ENCODE assay signal across 8 mouse cellular contexts in the genomic region with DNA sequence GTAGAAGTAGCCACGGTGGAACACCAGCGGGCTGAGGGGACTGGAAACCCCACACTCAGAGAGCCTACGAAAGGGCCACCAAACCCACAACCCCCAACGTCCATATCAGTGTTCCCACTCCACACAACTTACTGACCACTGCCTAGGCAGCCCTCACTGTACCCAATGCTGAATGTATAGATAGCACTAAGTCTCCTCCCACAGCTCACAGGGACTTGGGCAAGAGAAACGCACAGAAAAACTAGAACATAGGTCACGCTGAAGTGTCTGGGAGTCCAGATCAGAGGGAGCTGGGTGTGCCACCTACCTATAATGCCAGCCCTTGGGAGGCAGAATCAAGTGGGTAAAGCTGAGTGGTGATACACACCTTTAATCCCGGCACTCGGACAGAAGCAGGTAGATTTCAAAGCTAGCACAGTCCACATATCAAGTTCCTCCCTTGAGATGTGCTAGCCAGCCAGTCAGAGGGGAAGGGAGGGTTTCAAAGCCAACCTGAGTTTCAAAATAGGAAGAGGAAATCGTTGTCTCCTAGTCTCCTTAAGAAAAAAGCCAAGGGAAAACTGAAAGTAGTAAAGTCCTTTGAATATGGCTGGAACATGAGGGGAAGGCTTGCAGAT. TPM values are rescaled to one million over a fixed set of nuclear protein-coding genes. Genes with fewer than 3 reads are reported as not detected.
A peak's percentile ranks its signal among the peaks of the same experiment; 100 is the strongest.
DNase-seq lines count a peak whose midpoint lies in the region; ATAC-seq and TF ChIP-seq lines count a peak whose summit lies in the region.

No protein-coding gene starts in this region.

- peak overlapping the region; percentile 98 for H3K4me2 ChIP-seq in heart, embryonic 13.5 days
- H3K4me2 ChIP-seq in forebrain, embryonic 13.5 days = peak overlapping the region; percentile 81
- H3K4me2 ChIP-seq in limb, embryonic 15.5 days = 0 out of 2 replicates have a peak overlapping the region, but pooled peaks have one; percentile 7
- H3K4me2 ChIP-seq in midbrain, postnatal 0 days (ENCODE audit: low read depth, low read length, poor library complexity, severe bottlenecking) = peak overlapping the region; percentile 73

- H3K27me3 ChIP-seq in heart, embryonic 13.5 days (replicated peaks) = no peaks in the 10 kb centered on the region
- no peaks in the 10 kb centered on the region for H3K27me3 ChIP-seq in forebrain, embryonic 13.5 days
- H3K27me3 ChIP-seq in limb, embryonic 15.5 days = no peaks in the 10 kb centered on the region
- no peaks in the 10 kb centered on the region for H3K27me3 ChIP-seq in midbrain, postnatal 0 days (ENCODE audit: insufficient read depth, low read length)

- ATAC-seq in heart, embryonic 13.5 days (ENCODE audit: extremely low read depth, insufficient number of reproducible peaks, low FRiP score, low TSS enrichment) = no peak
- ATAC-seq in forebrain, embryonic 13.5 days = no peak
- no peak for ATAC-seq in limb, embryonic 15.5 days (ENCODE audit: insufficient number of reproducible peaks, low FRiP score, low TSS enrichment, low read depth)
- ATAC-seq in midbrain, postnatal 0 days (ENCODE audit: low FRiP score) = no peak
- ATAC-seq in inflammation-experienced regulatory T-cells, adult 6 months = no peak

- 60% methylated on average over 9 of the region's 9 CpGs for WGBS in heart, embryonic 13.5 days
- 89% methylated on average over 9 of the region's 9 CpGs for WGBS in forebrain, embryonic 13.5 days
- WGBS in limb, embryonic 15.5 days = 78% methylated on average over 9 of the region's 9 CpGs
- 89% methylated on average over 9 of the region's 9 CpGs for WGBS in midbrain, postnatal 0 days

- H3K27ac ChIP-seq in heart, embryonic 13.5 days (replicated peaks) = no peak overlapping the region
- H3K27ac ChIP-seq in forebrain, embryonic 13.5 days = no peak overlapping the region
- no peak overlapping the region for H3K27ac ChIP-seq in limb, embryonic 15.5 days
- H3K27ac ChIP-seq in midbrain, postnatal 0 days (ENCODE audit: low read depth, low read length) = no peak overlapping the region

- H3K9ac ChIP-seq in heart, embryonic 13.5 days = peak overlapping the region; percentile 87; the same call in 1 of the 2 replicates
- H3K9ac ChIP-seq in forebrain, embryonic 13.5 days = peak overlapping the region; percentile 80
- no peak overlapping the region for H3K9ac ChIP-seq in limb, embryonic 15.5 days
- H3K9ac ChIP-seq in midbrain, postnatal 0 days (replicated peaks; ENCODE audit: low read length, poor library complexity, severe bottlenecking) = no peak overlapping the region

- H3K36me3 ChIP-seq in heart, embryonic 13.5 days = peaks cover 3% of the 10 kb centered on the region; the same call in 1 of the 2 replicates
- peaks cover 16% of the 10 kb centered on the region; the same call in 1 of the 2 replicates for H3K36me3 ChIP-seq in forebrain, embryonic 13.5 days (ENCODE audit: poor library complexity, severe bottlenecking)
- H3K36me3 ChIP-seq in limb, embryonic 15.5 days = no peaks in the 10 kb centered on the region
- 0 out of 2 replicates have a peak, but pooled peaks cover 3% of the 10 kb centered on the region for H3K36me3 ChIP-seq in midbrain, postnatal 0 days (ENCODE audit: insufficient read depth, low read length)

- peak overlapping the region; percentile 80 for H3K4me3 ChIP-seq in heart, embryonic 13.5 days
- H3K4me3 ChIP-seq in forebrain, embryonic 13.5 days = peak overlapping the region; percentile 17; the same call in 1 of the 2 replicates
- no peak overlapping the region for H3K4me3 ChIP-seq in limb, embryonic 15.5 days
- H3K4me3 ChIP-seq in midbrain, postnatal 0 days (ENCODE audit: low read depth, low read length) = no peak overlapping the region; the same call in 1 of the 2 replicates

- DNase-seq in heart, postnatal 4 days = no peak
- DNase-seq in midbrain, postnatal 0 days (ENCODE audit: low spot score) = no peak
- DNase-seq in ovary, adult 18-20 months (ENCODE audit: low spot score) = no peak
- DNase-seq in kidney, adult 8-10 months = no peak

- peaks cover 27% of the 10 kb centered on the region for H3K4me1 ChIP-seq in heart, embryonic 13.5 days
- H3K4me1 ChIP-seq in forebrain, embryonic 13.5 days = peaks cover 33% of the 10 kb centered on the region
- H3K4me1 ChIP-seq in limb, embryonic 15.5 days = peaks cover 20% of the 10 kb centered on the region
- H3K4me1 ChIP-seq in midbrain, postnatal 0 days (ENCODE audit: insufficient read depth, low read length) = peaks cover 4% of the 10 kb centered on the region

- H3K9me3 ChIP-seq in heart, embryonic 13.5 days = no peaks in the 10 kb centered on the region
- H3K9me3 ChIP-seq in forebrain, embryonic 13.5 days (replicated peaks) = no peaks in the 10 kb centered on the region
- H3K9me3 ChIP-seq in limb, embryonic 15.5 days = no peaks in the 10 kb centered on the region
- H3K9me3 ChIP-seq in midbrain, postnatal 0 days (ENCODE audit: low read length) = no peaks in the 10 kb centered on the region

- TF ChIP-seq CTCF in midbrain, postnatal 0 days (IDR thresholded peaks at IDR 0.05) = no peak

RNA-seq across cellular contexts. Expression of gene Rpia, which starts 1.9 kb away (rescaled TPM):
- 1.0 and 1.1 TPM in 2 replicates for polyA plus RNA-seq in heart, embryonic 13.5 days (2015; fragmentation: Nextera tagmentation; extraction: Ambion mirVana)
- total RNA-seq in heart, postnatal 4 days (2021) = 1 to 10 TPM; 8.1 to 8.8 TPM
- polyA plus RNA-seq in forebrain, embryonic 13.5 days (2015; fragmentation: Nextera tagmentation; extraction: Ambion mirVana) = 3.4 and 4.2 TPM in 2 replicates
- 1.6 and 2.4 TPM in 2 replicates for polyA plus RNA-seq in limb, embryonic 15.5 days (2015; fragmentation: Nextera tagmentation; extraction: Ambion mirVana)
- 9.3 and 15.5 TPM in 2 replicates for total RNA-seq in midbrain, postnatal 0 days (2014; rRNA removed)
- 1.1 and 1.4 TPM in 2 replicates for polyA plus RNA-seq in midbrain, postnatal 0 days (2015; fragmentation: Nextera tagmentation; extraction: Ambion mirVana)
- 10 to 100 TPM in 1 of 3 experiments, 1 to 10 TPM in 2; 4.9 to 11.5 (median 6.1) TPM for polyA plus RNA-seq in inflammation-experienced regulatory T-cells, adult 6 months (2017; shearing (Covaris generic))

RNA-seq across cellular contexts. Expression of gene Eif2ak3, which starts 54.2 kb away (rescaled TPM):
- 5.7 and 6.0 TPM in 2 replicates for polyA plus RNA-seq in heart, embryonic 13.5 days (2015; fragmentation: Nextera tagmentation; extraction: Ambion mirVana)
- 10 to 100 TPM; 12.6 to 13.7 TPM for total RNA-seq in heart, postnatal 4 days (2021)
- polyA plus RNA-seq in forebrain, embryonic 13.5 days (2015; fragmentation: Nextera tagmentation; extraction: Ambion mirVana) = 12.4 and 12.6 TPM in 2 replicates
- 13.1 and 16.9 TPM in 2 replicates for polyA plus RNA-seq in limb, embryonic 15.5 days (2015; fragmentation: Nextera tagmentation; extraction: Ambion mirVana)
- 19.3 and 25.1 TPM in 2 replicates for total RNA-seq in midbrain, postnatal 0 days (2014; rRNA removed)
- polyA plus RNA-seq in midbrain, postnatal 0 days (2015; fragmentation: Nextera tagmentation; extraction: Ambion mirVana) = 7.7 TPM in 2 replicates
- polyA plus RNA-seq in inflammation-experienced regulatory T-cells, adult 6 months (2017; shearing (Covaris generic)) = 1 to 10 TPM; 3.3 to 3.9 (median 3.3) TPM

Comparison
In these comparisons a context has a peak if more than half of its experiments do, and no peak if none do; other contexts are left out.
1. H3K4me2 ChIP-seq: peak in every context shown above with its lines; median percentile 98 in heart, embryonic 13.5 days; 81 in forebrain, embryonic 13.5 days; 73 in midbrain, postnatal 0 days; 7 in limb, embryonic 15.5 days.
2. H3K4me3 ChIP-seq: peak in heart, embryonic 13.5 days (single experiment) and forebrain, embryonic 13.5 days (single experiment); none in limb, embryonic 15.5 days (single experiment) and midbrain, postnatal 0 days (single experiment).
3. H3K9ac ChIP-seq: peak in heart, embryonic 13.5 days (single experiment) and forebrain, embryonic 13.5 days (single experiment); none in limb, embryonic 15.5 days (single experiment) and midbrain, postnatal 0 days (single experiment).